Mouse (Mus musculus) bone marrow macrophage, adult 2 months (primary cell): Measurements from ENCODE around the gene Sertad1.

Experiments used
- CTCF ChIP-seq: IDR thresholded peaks from 2 replicates; pipeline ENCODE4 v1.5.1; 2012; ENCODE audit warnings: low read depth, mild to moderate bottlenecking, low read length, moderate library complexity
- POLR2A ChIP-seq: IDR thresholded peaks from 2 replicates; pipeline ENCODE4 v1.6.1; 2012; ENCODE audit warnings: mild to moderate bottlenecking, low read depth, low read length, borderline replicate concordance

DNA sequence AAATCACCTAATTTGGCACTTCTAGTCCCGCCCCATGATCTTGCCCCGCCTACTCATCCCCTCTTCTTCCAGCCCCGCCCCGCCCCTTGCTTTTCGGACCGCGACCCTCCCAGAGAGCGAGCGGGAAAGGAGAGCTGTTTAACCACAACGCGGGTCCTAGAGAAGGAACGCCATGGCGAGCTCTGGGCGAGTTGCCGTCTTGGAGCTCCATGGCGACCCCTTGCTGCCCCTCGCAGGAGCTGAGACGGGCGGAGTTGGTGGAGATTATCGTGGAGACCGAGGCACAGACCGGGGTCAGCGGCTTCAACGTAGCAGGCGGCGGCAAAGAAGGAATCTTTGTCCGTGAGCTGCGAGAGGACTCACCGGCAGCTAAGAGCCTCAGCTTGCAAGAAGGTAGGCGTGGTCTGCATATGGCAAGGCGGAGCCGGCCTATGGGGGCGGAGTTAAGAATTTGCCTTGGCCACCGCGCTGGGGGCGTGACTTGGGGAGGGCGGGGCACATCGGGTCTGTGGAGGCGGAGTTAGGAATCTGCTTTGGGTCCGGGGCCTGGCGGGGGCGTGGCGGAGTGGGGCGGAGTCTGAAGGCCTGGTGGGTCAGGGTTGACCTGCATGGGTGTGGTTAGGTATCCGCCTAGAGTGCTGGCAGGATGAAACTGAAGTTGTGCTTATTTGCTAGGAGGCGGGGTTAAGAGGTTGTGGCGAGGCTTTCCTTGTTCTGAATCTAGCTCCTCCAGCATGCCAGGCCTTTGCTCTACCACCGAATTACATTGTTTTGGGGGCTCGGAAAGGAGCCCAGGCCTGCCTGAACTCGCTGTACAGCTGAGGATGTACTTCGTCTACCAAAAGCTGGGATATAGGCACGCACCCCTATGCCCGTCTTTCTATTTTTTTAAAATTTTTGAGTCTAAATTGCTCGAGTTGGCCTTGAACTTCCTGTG, 21.3 kb downstream of the Sertad1 start:
- no peak for TF ChIP-seq CTCF
- no peak for TF ChIP-seq POLR2A
